Mouse (Mus musculus) mouse embryonic stem cell (cell line): Measurements from ENCODE around the gene Lpgat1.

Source experiments
- in situ Hi-C, 2 experiments: fragments of 300-500 bp; cut with MboI; formaldehyde crosslinking; loops; 1 replicate in 1 of 2; 3 replicates in 1 of 2; pipeline ENCODE4 v1.14.3; 2019 to 2020; ENCODE audit warnings: low sequenced_read_pairs in 2 of 2, low pct_unique_long_range_greater_than_20kb in 1 of 2, mixed read lengths in 1 of 2; ENCODE audit not compliant: unreplicated experiment in 1 of 2

Gene Lpgat1

DNA sequence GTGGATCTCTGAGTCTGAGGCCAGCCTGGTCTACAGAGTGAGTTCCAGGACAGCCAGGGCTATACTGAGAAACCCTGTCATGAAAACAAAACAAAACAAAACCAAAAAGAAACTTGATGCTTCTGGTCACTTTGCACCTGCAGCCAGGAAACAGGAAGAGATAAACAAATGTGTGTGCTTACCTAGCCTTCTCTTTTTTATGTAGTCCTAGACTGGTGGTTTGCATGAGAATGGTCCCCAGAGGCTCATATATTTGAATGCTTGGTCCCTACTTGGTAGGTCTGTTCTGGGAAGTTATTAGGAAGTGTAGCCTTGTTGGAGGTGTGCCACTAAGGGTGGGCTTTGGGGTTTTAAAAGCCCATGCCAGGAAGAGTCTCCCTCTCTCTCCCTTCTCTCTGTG is 101.4 kb downstream of the Lpgat1 start:
- in situ Hi-C loops = loop anchor here (25.0 kb wide), 4 partner anchors 207 to 482 kb away; partner anchors contain the start of genes Dtl (in 1 of the 2), Ints7 (in 1 of the 2) and Tmem206 (in 1 of the 2)

DNA sequence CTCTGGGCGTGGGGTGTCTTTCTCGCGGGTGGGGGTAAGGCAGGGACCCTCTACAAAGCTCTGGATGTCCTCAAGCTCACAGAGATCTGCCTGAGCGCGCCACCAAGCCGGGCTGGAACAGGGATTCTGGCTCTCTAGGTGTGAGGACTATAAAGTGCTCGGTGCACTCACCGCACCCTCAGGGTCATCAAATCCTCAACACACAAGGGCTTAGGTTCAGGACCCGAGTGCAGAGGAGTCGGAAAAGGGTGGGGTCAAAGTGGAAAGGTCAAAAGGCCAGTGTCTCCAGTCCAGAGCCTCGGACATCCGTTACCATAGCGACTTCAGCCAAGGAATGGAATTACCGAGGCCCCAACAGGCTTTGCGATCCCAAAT is 103.3 kb downstream of the Lpgat1 start:
- in situ Hi-C loops = loop anchor here (25.0 kb wide), 4 partner anchors 209 to 484 kb away; partner anchors contain the start of genes Dtl (in 1 of the 2), Ints7 (in 1 of the 2) and Tmem206 (in 1 of the 2)

DNA sequence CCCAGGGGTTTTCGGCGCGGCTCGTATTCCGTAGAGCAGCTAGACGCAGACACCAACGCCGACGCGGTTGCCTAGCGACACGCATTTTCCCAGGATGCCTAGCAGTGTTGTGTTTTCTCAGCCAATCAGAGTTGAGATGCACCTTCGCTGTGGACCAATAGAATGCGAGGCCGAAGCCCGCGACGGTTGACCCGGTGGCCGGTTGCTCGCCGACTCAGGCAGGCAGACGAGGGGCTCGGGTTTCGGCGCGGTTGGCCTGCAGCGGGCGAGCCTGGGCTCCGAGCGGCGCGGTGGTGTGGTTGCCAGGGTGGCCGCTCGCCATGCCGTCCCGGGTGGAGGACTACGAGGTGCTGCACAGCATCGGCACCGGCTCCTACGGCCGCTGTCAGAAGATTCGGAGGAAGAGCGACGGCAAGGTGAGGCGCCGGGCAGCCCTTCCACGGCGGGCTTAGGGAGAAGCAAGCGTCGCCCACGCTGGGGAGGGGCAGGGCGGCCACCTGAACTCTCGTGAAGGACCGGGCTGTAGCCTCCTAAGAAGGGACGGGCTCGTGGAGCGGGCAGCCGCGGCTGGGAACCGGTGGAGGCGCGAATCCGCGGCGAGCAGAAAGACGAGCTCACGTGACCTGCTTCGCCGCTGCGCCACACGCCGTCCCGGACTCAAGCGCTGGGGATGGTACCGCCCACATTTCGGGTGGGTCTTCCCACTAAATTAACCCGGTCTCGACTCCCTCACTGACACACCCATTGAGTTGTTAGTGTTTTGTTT is 103.9 kb downstream of the Lpgat1 start, which contains the start of gene Nek2:
Nek2 (plus strand) TSS at position 119 of the 766 bp plus-strand sequence.
- in situ Hi-C loops = loop anchor here (25.0 kb wide), 4 partner anchors 209 to 484 kb away; partner anchors contain the start of genes Dtl (in 1 of the 2), Ints7 (in 1 of the 2) and Tmem206 (in 1 of the 2)

DNA sequence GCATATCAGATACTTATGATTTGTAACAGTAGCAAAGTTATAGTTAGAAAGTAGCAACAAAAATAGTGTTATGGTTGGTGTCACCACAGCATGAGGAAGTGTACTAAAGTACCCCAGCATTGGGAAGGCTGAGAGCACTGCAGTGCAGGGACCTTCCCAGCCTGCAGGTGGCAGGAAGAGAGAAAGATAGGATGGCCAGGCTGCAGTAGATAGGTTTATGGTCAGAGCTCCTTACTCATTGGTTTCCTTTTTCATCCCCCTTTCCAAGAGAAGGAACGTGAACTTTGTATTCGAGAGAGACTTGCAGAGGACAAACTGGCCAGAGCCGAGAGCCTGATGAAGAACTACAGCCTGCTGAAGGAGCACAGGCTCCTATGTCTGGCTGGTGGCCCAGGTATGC is 111.5 kb downstream of the Lpgat1 start:
- in situ Hi-C loops = no loop called here

DNA sequence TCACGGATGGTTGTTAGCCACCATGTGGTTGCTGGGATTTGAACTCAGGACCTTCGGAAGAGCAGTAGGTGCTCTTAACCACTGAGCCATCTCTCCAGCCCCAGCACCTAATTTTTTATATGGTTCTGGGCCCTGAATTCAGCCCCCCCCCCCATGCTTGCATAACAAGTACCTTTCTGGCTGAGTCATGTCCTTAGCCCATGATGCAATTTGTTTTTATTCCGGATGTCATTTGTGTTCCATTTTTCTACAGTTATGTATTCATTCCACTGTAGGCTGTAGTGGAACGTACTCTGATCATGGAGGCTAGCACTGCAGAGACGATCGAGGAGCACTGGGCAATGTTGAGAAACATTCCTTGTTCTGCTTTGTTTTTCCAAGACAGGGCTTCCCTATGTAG is 115.8 kb downstream of the Lpgat1 start:
- in situ Hi-C loops = no loop called here
